Mouse (Mus musculus): ENCODE measurements at regions not wholly inside any gene's neighbourhood (a gene's known extent, or its start where the extent isn't known, plus 50 kb on each side); places are given as distances from the start of the nearest gene placed in this dataset.

GRCm38 (mm10) chr3:60207936-60208335 is 126.3 kb downstream of the Sucnr1 start:
- Histone ChIP-seq H3K36me3 (ENCODE audit: control insufficient read depth, insufficient read depth, low read length) (no peaks in the 10 kb centered on the region), H3K4me3 (ENCODE audit: insufficient read depth, low read depth, low read length) (no peak overlapping the region), H3K4me1 (ENCODE audit: control insufficient read depth, insufficient read depth, low read length) (no peaks in the 10 kb centered on the region), H3K27me3 (replicated peaks; ENCODE audit: control insufficient read depth, insufficient read depth, low read length) (no peaks in the 10 kb centered on the region), H3K27ac (ENCODE audit: insufficient read depth, low read depth, low read length) (no peak overlapping the region)
- no peak for DNase-seq
- 60% methylated on average over 1 of the region's 1 CpGs for WGBS
- no peak for TF ChIP-seq POLR2A (IDR thresholded peaks at IDR 0.05; ENCODE audit: low read depth, low read length)
- TF ChIP-seq CTCF (conservative IDR thresholded peaks at IDR 0.05; ENCODE audit: insufficient read depth, insufficient read length, low read depth, low read length) = no peak

- no peak overlapping the region for H3K4me3 ChIP-seq (ENCODE audit: insufficient read depth, low read depth, low read length)
- no peaks in the 10 kb centered on the region for H3K36me3 ChIP-seq (ENCODE audit: control insufficient read depth, insufficient read depth, low read length)
- H3K27me3 ChIP-seq (replicated peaks; ENCODE audit: control insufficient read depth, insufficient read depth, low read length) = no peaks in the 10 kb centered on the region
- no peak overlapping the region for H3K27ac ChIP-seq (ENCODE audit: insufficient read depth, low read depth, low read length)
- TF ChIP-seq CTCF (conservative IDR thresholded peaks at IDR 0.05; ENCODE audit: insufficient read depth, insufficient read length, low read depth, low read length) (no peak), POLR2A (IDR thresholded peaks at IDR 0.05; ENCODE audit: low read depth, low read length) (no peak)
- DNase-seq = no peak
- no peaks in the 10 kb centered on the region for H3K4me1 ChIP-seq (ENCODE audit: control insufficient read depth, insufficient read depth, low read length)
- WGBS = 55% methylated on average over 3 of the region's 3 CpGs
Observed at GRCm38 (mm10) chr3:60218938-60219337, 137.3 kb downstream of the Sucnr1 start.

- H3K27me3 ChIP-seq (replicated peaks; ENCODE audit: control insufficient read depth, insufficient read depth, low read length) = no peaks in the 10 kb centered on the region
- no peak for TF ChIP-seq POLR2A (IDR thresholded peaks at IDR 0.05; ENCODE audit: low read depth, low read length)
- no peak for TF ChIP-seq CTCF (conservative IDR thresholded peaks at IDR 0.05; ENCODE audit: insufficient read depth, insufficient read length, low read depth, low read length)
Observed at GRCm38 (mm10) chr3:60240664-60241063, 159.0 kb downstream of the Sucnr1 start.

GRCm38 (mm10) chr3:60266666-60267415 is 185.2 kb downstream of the Sucnr1 start:
- Histone ChIP-seq H3K4me3 (ENCODE audit: insufficient read depth, low read depth, low read length) (no peak overlapping the region), H3K27me3 (replicated peaks; ENCODE audit: control insufficient read depth, insufficient read depth, low read length) (no peaks in the 10 kb centered on the region), H3K4me1 (ENCODE audit: control insufficient read depth, insufficient read depth, low read length) (no peaks in the 10 kb centered on the region), H3K27ac (ENCODE audit: insufficient read depth, low read depth, low read length) (no peak overlapping the region), H3K36me3 (ENCODE audit: control insufficient read depth, insufficient read depth, low read length) (no peaks in the 10 kb centered on the region)
- no peak for DNase-seq
- no peak for TF ChIP-seq CTCF (conservative IDR thresholded peaks at IDR 0.05; ENCODE audit: insufficient read depth, insufficient read length, low read depth, low read length)
- TF ChIP-seq POLR2A (IDR thresholded peaks at IDR 0.05; ENCODE audit: low read depth, low read length) = no peak
- WGBS = 86% methylated on average over 3 of the region's 3 CpGs

More at GRCm38 (mm10) chr3:60240664-60241063, 159.0 kb downstream of the Sucnr1 start:
- Histone ChIP-seq H3K36me3 (ENCODE audit: control insufficient read depth, insufficient read depth, low read length) (no peaks in the 10 kb centered on the region), H3K27ac (ENCODE audit: insufficient read depth, low read depth, low read length) (no peak overlapping the region), H3K4me3 (ENCODE audit: insufficient read depth, low read depth, low read length) (no peak overlapping the region), H3K4me1 (ENCODE audit: control insufficient read depth, insufficient read depth, low read length) (no peaks in the 10 kb centered on the region)
- no peak for DNase-seq

GRCm38 (mm10) chr3:60267416-60268174 is 185.9 kb downstream of the Sucnr1 start:
- TF ChIP-seq POLR2A (IDR thresholded peaks at IDR 0.05; ENCODE audit: low read depth, low read length) (no peak), CTCF (conservative IDR thresholded peaks at IDR 0.05; ENCODE audit: insufficient read depth, insufficient read length, low read depth, low read length) (no peak)
- no peak overlapping the region for H3K27ac ChIP-seq (ENCODE audit: insufficient read depth, low read depth, low read length)
- DNase-seq = peak; percentile 40

GRCm38 (mm10) chr3:60270463-60270862 is 188.8 kb downstream of the Sucnr1 start:
- no peaks in the 10 kb centered on the region for H3K27me3 ChIP-seq (replicated peaks; ENCODE audit: control insufficient read depth, insufficient read depth, low read length)
- H3K4me1 ChIP-seq (ENCODE audit: control insufficient read depth, insufficient read depth, low read length) = no peaks in the 10 kb centered on the region
- H3K4me3 ChIP-seq (ENCODE audit: insufficient read depth, low read depth, low read length) = no peak overlapping the region
- TF ChIP-seq CTCF (conservative IDR thresholded peaks at IDR 0.05; ENCODE audit: insufficient read depth, insufficient read length, low read depth, low read length) (no peak), POLR2A (IDR thresholded peaks at IDR 0.05; ENCODE audit: low read depth, low read length) (no peak)
- DNase-seq = peak; percentile 2
- 35% methylated on average over 1 of the region's 1 CpGs for WGBS
- H3K36me3 ChIP-seq (ENCODE audit: control insufficient read depth, insufficient read depth, low read length) = no peaks in the 10 kb centered on the region
- no peak overlapping the region for H3K27ac ChIP-seq (ENCODE audit: insufficient read depth, low read depth, low read length)

More at GRCm38 (mm10) chr3:60267416-60268174, 185.9 kb downstream of the Sucnr1 start:
- Histone ChIP-seq H3K4me3 (ENCODE audit: insufficient read depth, low read depth, low read length) (no peak overlapping the region), H3K4me1 (ENCODE audit: control insufficient read depth, insufficient read depth, low read length) (no peaks in the 10 kb centered on the region), H3K36me3 (ENCODE audit: control insufficient read depth, insufficient read depth, low read length) (no peaks in the 10 kb centered on the region), H3K27me3 (replicated peaks; ENCODE audit: control insufficient read depth, insufficient read depth, low read length) (no peaks in the 10 kb centered on the region)

- Histone ChIP-seq H3K27me3 (replicated peaks; ENCODE audit: control insufficient read depth, insufficient read depth, low read length) (no peaks in the 10 kb centered on the region), H3K4me3 (ENCODE audit: insufficient read depth, low read depth, low read length) (no peak overlapping the region), H3K36me3 (ENCODE audit: control insufficient read depth, insufficient read depth, low read length) (no peaks in the 10 kb centered on the region), H3K27ac (ENCODE audit: insufficient read depth, low read depth, low read length) (no peak overlapping the region), H3K4me1 (ENCODE audit: control insufficient read depth, insufficient read depth, low read length) (no peaks in the 10 kb centered on the region)
- DNase-seq = peak; percentile 2
- WGBS = 42% methylated on average over 1 of the region's 1 CpGs
- no peak for TF ChIP-seq POLR2A (IDR thresholded peaks at IDR 0.05; ENCODE audit: low read depth, low read length)
- no peak for TF ChIP-seq CTCF (conservative IDR thresholded peaks at IDR 0.05; ENCODE audit: insufficient read depth, insufficient read length, low read depth, low read length)
Observed at GRCm38 (mm10) chr3:60273744-60274143, 192.1 kb downstream of the Sucnr1 start.

Data from kidney, adult 2 months (tissue).